Mouse (Mus musculus): Measurements from ENCODE around the gene Dicer1.

Dicer1 gene

DNA sequence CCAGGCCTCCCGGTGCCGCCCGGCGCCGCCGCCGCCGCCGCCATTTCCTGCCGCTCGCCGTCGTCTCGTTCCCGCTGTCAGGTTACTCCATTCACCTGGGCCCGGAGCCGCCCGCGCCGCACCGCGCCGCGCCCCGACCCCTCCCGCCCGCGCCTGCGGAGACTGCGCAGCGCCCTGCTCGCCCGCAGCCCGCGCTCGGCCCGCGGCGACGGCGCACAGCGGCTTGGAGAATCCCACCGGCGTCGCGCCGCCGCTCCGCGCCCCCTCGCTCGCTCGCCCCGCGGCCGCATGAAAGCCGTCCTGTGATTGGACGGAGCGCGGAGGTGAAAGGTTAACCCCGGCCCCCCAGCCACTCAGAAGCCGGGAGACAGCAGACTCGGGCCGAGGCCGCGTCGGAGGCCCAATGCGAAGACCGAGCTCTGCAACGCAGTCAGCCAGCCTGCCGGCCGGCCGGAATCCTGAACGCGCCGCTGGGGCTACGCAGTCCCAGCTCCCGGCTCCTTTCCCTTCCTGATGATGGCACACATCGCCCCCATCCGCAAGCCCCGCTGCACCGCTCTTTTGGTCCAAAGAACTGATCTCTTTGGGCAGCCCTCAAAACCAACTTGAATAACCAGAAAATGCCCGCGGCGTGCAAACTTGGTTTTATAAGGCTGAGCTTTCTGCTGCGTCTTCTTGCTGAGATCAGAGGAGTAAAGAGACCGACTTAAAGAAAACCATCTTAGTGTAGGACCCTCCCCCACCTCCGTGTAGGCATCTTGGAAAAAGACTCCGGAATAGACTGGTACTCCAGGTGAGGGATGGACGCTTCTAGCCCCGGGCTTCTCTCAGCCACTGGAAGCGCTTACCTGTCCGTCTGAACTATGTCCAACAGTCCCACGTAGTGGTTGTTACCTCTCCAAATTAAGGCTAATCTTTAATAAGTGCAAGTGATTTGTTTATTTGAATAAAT is at the start of gene Dicer1:
TSS of gene Dicer1 (minus strand) at position 139 of the 952 bp plus-strand sequence.
- DNase-seq (ENCODE audit: low spot score), result peak; percentile 93

DNA sequence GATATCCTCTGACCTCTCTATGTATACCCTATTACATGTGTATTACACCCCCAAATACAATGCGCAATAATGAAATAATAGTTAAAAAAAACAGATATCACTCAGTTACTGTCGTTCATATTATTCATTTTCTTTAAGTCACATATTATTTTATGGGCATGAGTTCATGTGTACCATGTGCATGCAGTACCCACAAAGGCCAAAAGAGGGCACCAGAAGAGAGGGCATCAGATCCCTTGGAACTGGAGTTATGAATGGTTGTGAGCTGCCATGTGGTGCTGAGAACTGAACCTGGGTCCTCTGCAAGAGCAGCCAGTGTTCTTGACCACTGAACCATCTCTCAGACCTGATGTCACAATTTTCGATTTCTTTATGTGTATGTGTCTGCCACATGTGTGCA is 47.6 kb upstream of the Dicer1 start:
- DNase-seq (ENCODE audit: low spot score), result no peak

DNA sequence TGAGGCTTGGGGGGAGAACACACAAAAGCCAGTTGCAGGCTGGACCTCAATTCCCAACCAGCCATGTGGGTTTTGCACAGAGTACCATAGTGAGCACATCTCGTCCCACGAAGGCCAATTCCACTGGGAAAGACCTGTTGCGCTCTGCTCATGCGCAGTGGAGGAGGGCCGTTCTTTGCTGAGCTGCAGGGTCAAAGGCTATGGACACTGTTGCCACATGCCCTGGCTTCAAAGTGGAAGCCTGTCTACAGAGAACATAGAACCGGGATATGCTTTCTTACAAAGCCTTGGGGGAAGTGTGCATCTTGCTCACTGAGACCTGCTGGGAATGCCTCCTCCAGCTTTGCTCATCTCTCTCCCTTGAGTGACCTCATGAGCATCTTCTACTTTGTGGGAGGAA is 46.2 kb upstream of the Dicer1 start:
- DNase-seq (ENCODE audit: low spot score), result no peak

DNA sequence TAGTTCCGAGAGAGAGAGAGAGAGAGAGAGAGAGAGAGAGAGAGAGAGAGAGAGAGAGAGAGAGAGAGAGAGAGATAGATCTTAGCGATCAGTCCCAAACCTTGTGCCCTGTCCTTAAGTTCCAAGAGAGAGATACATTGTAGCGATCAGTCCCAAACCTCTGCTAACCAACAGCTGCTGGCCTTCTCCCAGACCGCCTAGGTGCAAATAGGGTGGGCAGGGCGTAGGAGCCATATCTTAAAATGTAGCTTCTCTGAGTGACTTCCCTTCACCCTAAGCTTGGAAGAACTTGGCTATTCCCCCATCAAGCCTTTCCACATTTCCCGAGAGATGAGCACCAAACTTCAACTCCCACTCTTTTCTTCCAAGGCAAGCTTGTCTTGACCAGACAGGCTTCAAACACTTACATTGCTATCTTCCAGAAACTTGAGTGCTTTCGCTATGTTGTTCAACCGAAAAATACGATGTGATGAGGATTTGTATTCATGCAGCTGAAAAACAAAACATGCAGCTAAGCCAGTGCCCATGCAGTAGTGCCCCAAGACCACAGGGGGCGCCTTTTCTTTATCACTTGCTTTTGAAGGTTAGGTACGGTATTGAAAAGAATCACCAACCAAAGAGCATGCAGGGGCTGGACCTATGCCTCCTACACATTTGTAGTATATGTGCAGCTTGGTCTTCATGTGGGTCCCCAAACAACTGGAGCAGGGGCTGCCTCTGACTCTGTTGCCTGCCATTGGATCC is 45.1 kb upstream of the Dicer1 start:
- DNase-seq (ENCODE audit: low spot score), result no peak

DNA sequence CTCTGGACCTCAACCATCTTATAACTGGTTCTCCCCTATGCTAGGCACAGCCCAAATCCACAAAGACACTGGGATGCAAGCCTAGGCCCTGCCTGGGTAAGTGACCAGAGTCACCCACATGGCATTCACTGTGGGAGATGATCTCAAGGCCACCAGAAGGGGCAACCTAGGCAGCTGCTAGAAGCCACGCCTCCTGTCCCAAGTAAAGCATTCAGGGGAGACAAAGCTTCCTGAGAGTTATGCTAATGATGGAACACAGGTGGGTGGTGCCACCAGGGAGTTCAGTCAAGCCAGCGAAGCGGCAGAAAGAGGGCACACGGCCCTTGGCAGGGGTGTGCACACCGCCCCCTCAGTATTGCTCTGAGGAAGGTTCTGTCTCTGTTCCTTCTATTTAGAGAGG is 43.2 kb upstream of the Dicer1 start:
- DNase-seq (ENCODE audit: low spot score), result no peak

DNA sequence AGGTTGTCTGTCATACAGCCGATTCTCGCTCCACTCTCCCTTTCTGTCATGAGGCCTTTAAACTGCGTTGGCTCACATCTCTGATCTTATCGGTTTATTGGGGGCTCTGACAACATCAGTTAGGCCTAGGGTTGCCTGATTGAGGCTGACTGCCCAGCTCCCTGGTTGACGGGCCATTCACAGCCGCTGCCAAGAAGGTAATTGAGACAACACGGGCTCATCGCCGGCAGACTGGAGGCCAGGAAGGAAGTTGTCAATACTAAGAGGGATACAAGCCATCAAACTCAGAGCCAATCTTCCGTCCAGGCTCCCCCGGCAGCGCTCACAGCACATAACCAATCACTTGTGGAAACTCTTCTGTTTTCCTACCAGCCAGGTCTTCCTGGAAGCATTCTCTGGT is 41.7 kb upstream of the Dicer1 start:
- no peak for DNase-seq (ENCODE audit: low spot score)

DNA sequence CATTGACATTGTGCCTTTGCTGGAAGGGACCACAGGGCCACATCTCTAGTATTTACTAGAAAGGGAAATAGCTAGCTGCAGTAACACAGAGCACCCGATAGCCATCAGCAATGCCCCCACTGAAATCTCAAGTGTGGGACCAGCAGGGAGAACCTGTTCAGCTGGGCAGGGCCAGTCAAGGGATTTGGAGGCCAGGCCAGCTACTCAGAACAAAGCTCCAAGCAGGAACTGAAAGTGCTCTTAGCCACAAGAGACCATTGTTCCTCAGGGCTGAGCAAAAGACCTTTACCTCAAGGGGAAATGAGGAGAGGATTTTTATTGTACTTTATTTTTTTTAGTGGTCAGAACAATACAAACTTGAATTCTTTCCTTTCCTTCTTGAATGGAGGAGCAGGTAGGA is 25.9 kb upstream of the Dicer1 start:
- DNase-seq (ENCODE audit: low spot score), result no peak

DNA sequence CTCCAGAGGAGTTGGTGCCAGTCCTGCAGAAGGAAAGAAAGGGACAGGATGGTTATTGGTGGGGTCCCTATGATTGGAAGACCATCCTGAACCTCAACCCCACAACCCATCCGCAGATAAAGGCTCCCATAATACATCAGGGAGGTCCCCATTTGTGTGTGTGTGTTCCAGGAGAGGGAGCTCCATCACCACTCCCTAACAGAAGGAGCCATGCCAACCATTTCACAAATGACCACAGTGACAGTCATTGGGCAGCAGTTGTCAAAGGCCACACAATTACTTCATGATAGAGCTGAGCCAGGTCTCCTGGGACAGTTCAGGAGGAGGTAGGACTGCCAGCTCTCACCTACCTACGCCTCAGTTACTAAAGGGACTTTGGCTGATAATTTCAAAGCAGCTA is 20.2 kb upstream of the Dicer1 start:
- DNase-seq (ENCODE audit: low spot score), result no peak

DNA sequence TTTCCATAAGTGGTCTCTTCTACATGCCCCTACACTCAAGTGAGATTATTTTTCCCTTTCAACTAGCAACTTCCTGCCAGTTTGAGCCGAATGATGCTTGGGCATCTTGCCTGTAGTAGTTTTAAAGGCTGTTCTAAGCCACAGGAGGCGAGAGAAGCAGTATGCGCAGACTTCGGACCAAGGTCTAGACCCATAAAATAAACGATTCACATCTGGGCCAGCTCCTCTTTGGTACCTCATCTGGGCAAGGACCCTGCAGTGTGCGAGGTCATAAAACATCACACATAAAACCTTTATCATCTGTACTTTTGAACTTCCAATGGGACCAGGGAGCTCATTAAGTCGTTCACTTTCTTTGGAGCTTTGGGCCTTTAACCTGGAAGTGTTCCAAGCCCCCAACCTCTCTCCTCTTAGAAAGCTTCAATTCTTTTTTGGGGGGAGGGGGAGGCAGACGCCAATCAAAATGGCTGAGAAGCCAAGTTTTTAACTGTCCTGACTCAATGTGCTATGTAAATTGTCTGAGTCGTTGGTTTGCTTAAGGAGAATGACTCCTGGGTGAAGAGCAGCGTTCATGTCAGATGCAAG is 17.5 kb upstream of the Dicer1 start:
- no peak for DNase-seq (ENCODE audit: low spot score)

DNA sequence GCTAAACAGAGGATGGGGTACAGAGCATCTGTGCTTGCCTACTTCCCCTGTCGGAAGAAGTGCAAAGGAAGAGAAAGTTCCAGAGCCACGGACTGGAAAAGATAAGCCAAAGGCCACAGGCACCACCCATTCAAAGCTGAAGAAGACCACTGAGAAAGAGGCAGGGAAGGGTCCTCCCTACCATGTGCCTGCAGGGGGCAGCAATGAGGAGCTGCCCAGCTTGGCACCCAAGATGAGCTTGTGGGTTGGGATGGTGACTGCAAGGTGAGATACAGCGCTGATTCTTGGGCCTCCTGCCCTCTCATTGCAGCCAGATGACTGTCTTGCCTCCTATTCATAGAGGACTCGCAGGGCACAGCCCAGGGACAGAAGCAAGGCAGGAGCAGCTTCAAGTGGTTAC is 15.4 kb upstream of the Dicer1 start:
- no peak for DNase-seq (ENCODE audit: low spot score)

DNA sequence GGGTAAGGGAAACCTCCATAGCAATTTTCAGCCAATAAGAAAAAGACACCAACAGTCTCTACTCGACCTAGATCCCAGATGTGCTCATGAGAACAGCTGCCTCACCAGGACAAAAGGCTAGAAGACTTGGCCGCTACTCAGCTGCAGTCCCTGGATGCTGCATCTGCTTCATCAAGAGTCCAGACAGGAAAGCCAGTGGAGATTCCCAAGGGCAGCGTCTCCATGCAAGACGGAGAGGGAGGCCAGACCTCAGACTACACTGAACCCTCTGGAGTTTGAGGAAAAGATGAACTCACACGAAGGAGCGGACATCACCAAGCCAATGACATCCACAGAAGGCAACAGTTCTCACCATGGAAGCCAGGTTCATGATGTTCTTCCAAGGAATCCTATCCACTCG is 14.0 kb upstream of the Dicer1 start:
- no peak for DNase-seq (ENCODE audit: low spot score)

DNA sequence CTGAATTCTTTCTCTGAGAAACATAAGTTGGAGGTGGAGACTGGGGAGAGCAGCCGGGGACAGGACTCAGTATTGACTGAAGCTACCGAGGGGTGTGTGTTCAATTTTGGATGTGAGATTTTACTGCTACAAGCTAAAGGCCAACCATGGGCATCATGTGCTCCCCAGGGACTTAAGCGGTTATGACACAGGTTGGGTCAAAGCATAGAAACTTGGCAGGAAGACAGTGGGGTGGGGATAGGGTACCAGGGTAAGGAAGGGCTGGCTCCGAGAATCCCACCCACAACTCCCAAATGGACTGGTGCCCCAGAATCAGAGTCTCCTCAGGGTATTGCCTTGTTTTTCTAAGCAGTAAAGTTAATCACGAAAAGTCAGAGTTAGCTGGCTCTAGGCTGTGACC is 13.4 kb upstream of the Dicer1 start:
- DNase-seq (ENCODE audit: low spot score), result no peak

DNA sequence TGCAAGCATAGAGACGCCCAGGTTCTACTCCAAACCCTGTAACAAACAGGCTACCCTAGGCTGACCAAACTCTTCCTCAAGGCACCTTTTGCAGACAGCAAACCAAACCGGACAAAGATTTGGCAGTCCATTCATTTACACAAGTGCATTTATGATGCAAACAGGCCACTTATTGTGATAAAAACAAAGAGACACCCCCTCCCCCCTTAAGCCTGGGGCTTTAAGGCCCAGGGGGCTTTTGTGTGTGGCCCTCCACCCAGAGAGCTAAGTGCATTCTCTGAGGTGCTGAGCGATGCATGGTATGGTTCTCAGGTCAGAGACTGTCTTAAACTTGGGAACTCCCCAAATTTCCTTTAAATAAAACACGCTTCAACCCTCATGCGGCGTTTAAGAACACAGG is 12.2 kb upstream of the Dicer1 start:
- no peak for DNase-seq (ENCODE audit: low spot score)

DNA sequence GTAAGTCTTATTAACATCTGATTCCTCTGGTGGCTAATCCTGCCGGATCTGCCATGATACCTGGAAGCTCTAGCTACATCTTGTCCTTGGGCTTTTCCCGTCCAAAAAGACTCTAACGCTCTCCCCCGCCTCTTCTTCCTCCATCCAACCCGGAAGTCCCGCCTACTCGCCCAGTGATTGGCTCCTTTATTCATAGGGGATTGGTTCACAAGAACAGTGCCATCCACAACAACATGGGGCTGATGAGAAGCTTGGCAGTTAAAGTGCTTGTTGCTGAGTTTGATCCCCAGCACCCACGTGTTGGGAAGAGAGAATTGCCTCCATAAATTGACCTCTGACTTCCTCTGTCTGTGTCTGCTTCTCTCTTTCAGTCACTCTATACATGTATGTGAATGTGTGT is 9.7 kb upstream of the Dicer1 start:
- DNase-seq (ENCODE audit: low spot score), result no peak

DNA sequence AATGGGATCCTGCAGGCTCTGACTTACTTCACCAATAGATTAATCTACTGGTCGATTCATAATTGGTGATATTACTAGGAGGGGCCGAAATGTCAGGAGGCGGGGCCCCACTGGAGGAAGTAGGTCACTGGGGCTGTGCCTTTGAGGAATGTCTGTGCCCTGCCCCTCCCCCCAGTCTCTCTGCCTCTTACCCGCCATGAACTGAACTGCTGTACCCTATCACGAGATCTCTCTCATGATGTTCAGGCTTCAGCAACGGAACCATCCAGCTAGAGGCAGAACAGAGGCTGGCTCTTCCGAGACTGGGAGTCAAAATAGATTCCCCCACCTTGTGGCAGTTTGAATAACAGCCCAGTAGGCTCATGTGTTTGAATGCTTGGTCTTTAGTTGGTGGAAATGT is 6.3 kb upstream of the Dicer1 start:
- DNase-seq (ENCODE audit: low spot score), result no peak

DNA sequence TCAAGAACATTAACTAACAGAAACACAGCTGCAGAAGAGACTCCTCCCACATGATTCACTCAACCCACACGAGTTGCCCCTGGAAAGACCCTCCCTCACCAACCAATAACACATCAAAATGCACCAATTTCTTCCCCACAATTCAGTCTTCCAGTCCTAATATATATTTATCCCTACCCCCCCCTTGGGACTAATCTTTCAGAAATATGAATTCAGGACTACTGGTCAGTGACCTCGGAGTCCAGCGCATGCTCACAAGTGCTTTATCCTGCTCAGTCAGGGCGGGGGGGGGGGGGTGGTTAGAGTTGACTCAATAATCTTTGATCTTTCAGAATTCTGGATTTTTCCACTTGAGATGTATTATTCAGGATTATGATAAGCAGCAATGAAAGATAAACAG is 1.9 kb upstream of the Dicer1 start:
- DNase-seq (ENCODE audit: low spot score), result no peak

DNA sequence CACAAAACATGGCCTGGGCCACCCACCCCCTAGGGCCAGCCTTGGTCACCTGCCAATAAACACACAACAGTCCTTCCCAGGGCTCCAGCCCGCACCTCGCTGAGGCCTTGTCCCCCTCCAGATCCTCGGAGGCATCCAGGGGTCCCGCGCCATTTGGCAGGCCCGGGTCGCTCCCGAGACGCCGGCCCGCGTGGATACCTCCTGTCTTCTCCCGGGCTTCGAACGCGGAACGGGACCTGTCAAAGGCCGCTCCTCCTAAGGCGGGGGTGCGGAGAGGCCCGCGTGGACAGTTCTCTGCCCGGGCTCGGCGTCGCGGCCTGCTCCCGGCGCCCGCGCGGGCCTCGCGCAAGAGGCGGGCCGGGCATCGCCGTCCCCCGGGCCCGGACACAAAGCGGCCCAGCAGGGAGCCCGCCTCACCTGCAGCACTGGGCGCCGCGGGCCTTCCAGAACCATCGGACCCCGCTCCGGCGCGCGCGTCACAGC is 380 bp downstream of the Dicer1 start:
- DNase-seq (ENCODE audit: low spot score), result no peak

DNA sequence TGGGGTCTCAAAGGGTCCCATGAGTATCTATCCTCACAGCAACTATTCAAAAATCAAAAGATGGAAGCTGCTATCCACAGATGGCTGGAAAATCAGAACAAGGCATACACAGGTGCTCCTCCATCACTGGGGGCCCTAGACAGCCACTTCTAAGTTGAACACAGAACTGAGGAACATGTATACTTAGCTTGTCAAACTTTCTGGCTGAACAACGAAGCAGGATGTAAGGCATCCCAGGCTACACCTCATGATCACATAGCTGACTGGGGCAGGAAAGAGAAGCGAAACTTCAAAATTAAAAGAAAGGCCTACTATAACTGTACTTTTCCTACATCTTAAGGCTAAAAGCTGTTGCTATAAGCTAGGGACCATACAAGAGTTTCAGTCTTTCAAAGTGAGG is 2.8 kb downstream of the Dicer1 start:
- no peak for DNase-seq (ENCODE audit: low spot score)

DNA sequence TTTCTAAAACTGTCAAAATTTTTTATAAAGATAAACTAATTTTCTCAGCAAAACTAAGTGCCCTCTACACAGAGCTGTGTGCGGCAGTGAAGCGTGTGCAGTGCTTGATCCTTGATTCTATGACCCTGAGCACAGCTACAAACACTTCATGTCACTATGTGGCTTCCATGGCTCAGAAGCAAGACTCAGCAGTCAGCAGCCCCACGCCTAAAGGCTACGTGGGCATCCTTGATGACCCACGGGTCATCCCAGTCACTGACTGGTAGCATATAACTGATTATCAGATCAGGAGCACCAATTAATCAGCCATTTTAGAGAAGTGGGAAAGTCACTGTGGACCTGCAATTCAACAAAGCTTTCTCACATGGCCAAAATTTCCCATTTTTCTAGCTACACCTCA is 4.5 kb downstream of the Dicer1 start:
- no peak for DNase-seq (ENCODE audit: low spot score)

DNA sequence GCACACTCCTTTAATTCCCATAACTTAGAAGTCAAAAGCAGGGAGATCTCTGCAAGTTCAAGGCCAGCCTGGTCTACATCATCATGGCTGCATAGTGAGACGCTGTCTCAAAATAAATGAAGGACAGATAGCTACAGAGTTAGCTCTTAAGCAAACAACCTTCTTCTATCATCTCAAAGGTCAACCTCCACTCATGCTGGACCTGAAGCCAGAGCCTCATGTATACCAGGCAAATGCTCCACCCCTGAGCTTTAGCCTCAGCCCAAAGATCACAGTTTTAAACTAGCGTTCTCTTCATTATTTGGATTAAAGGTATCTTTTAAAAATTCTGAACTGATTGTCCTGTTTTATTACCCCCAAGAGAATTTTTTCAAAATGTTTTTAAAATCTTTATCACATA is 5.2 kb downstream of the Dicer1 start:
- no peak for DNase-seq (ENCODE audit: low spot score)

DNA sequence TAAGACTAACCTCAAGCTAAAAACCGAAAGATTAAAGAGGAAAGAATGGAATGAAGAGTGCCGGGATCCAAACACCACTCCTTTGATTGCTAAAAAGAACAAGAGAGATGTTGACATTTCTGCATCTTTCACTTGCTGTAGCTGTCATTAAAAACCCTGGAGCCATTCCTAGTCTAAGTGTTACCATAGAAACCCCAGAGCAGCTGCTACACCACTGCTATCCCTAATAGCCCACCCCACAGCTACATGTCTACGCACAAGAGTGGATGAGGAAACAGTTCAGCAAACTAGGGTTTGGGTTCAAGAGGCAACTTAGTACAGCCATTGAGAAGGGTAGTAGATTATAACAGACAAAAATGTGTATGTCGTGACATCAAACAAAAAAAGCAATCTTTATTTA is 8.1 kb downstream of the Dicer1 start:
- no peak for DNase-seq (ENCODE audit: low spot score)

DNA sequence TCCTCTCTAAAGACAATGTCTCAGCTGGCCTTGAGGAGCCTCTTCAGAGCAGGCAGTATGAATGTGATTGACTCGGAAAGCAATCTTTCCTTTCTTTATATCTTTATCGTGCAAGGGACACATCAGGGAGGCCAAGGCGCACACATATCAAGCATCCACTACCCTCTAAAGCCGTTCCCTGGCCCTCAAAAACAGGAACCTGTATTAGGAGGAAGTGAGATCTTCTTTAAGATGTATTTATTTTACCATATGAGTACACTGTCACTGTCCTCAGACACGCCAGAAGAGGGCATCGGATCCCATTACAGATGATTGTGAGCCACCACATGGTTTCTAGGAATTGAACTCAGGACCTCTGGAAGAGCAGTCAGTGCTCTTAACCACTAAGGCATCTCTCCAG is 9.5 kb downstream of the Dicer1 start:
- DNase-seq (ENCODE audit: low spot score), result no peak

Data from ovary, adult 18-20 months (tissue).